In the genomic region with DNA sequence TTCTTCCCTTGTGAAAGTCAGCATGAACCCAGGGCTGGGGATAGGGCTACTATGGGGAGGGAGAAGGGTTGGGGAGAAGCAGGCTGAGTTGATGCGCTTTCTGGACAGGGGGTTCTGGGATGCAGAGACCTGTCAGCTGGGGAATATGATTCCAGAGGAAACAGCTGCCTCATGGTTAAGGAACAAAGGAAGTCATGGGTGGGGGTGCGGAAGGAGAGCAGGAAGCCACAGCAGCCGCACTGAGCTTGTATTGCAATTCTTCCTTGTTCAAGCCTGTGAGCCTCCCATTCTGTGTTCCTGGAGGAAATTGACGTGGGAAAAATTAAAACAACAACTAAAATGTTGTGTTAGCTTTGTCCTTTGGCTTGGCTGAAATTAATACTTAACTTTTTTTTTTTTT, we compare ENCODE assay signal across 10 mouse cellular contexts.
DNase-seq lines count a peak whose midpoint lies in the region; ATAC-seq and TF ChIP-seq lines count a peak whose summit lies in the region.
"Had no signal": no experiment of that assay in that cellular context is flagged by ENCODE, and none has a peak within 500 bp of the region (broad histone marks: within the 10 kb centered on the region; RNA-seq: fewer than 3 reads in every experiment).

No protein-coding gene starts in this region.

- no peaks in the 10 kb centered on the region; the same call in 1 of the 2 replicates for H3K4me1 ChIP-seq in stomach, embryonic 14.5 days (ENCODE audit: control insufficient read depth, insufficient read depth, low read length)
- H3K4me1 ChIP-seq in stomach, postnatal 0 days (replicated peaks; ENCODE audit: control insufficient read depth, insufficient read depth): no peaks in the 10 kb centered on the region
- H3K4me1 ChIP-seq in limb, embryonic 10.5 days: peaks cover 13% of the 10 kb centered on the region
- no peaks in the 10 kb centered on the region; the same call in 1 of the 2 replicates for H3K4me1 ChIP-seq in midbrain, embryonic 16.5 days (ENCODE audit: control insufficient read depth, insufficient read depth, low read length)

- DNase-seq in adrenal gland, adult (ENCODE audit: inconsistent age in 2 of 2, low spot score in 1 of 2): peak; percentile 17 to 50
- no peak for DNase-seq in adrenal gland, adult 18-20 months (ENCODE audit: low spot score in 2 of 2)
- DNase-seq in stomach, postnatal 0 days (ENCODE audit: low spot score): no peak
- DNase-seq in limb, embryonic 10.5 days (ENCODE audit: low spot score): no peak
- no peak for DNase-seq in natural killer cell, adult 2 months (ENCODE audit: low spot score in 2 of 2)
- no peak for DNase-seq in right cerebral cortex, postnatal 10 days (ENCODE audit: low spot score in 2 of 2)

- no peak overlapping the region for H3K4me3 ChIP-seq in stomach, embryonic 14.5 days (ENCODE audit: low read depth, low read length)
- no peak overlapping the region for H3K4me3 ChIP-seq in stomach, postnatal 0 days (ENCODE audit: low read depth, low read length)
- H3K4me3 ChIP-seq in limb, embryonic 10.5 days: no peak overlapping the region
- no peak overlapping the region for H3K4me3 ChIP-seq in midbrain, embryonic 16.5 days (ENCODE audit: low read depth, low read length)
- H3K4me3 ChIP-seq: embryonic facial prominence, embryonic 12.5 days had no signal

- no peak for ATAC-seq in stomach, embryonic 14.5 days (ENCODE audit: insufficient number of reproducible peaks, insufficient read depth, low FRiP score, low read depth)
- no peak for ATAC-seq in stomach, postnatal 0 days (ENCODE audit: low FRiP score, low TSS enrichment)
- no peak for ATAC-seq in midbrain, embryonic 16.5 days
- ATAC-seq: hindbrain, embryonic 16.5 days had no signal

- no peaks in the 10 kb centered on the region for H3K36me3 ChIP-seq in stomach, embryonic 14.5 days (ENCODE audit: control insufficient read depth, insufficient read depth, low read length)
- no peaks in the 10 kb centered on the region for H3K36me3 ChIP-seq in stomach, postnatal 0 days (ENCODE audit: control insufficient read depth, insufficient read depth, low read length)
- H3K36me3 ChIP-seq in limb, embryonic 10.5 days: no peaks in the 10 kb centered on the region
- no peaks in the 10 kb centered on the region for H3K36me3 ChIP-seq in midbrain, embryonic 16.5 days (ENCODE audit: control insufficient read depth, insufficient read depth, low read length)
- H3K36me3 ChIP-seq: embryonic facial prominence, embryonic 12.5 days had no signal

- H3K4me2 ChIP-seq in stomach, embryonic 14.5 days (replicated peaks; ENCODE audit: low read depth, low read length): no peak overlapping the region
- H3K4me2 ChIP-seq in stomach, postnatal 0 days (replicated peaks; ENCODE audit: low read depth): no peak overlapping the region
- H3K4me2 ChIP-seq in midbrain, embryonic 16.5 days (ENCODE audit: low read length): no peak overlapping the region
- H3K4me2 ChIP-seq: embryonic facial prominence, embryonic 12.5 days had no signal

- TF ChIP-seq CTCF in stomach, postnatal 0 days (IDR thresholded peaks at IDR 0.05; ENCODE audit: low read depth): no peak

- TF ChIP-seq EP300 in stomach, postnatal 0 days (optimal IDR thresholded peaks at IDR 0.05): no peak

- no peaks in the 10 kb centered on the region for H3K27me3 ChIP-seq in stomach, embryonic 14.5 days (ENCODE audit: control insufficient read depth, insufficient read depth, low read length)
- H3K27me3 ChIP-seq in stomach, postnatal 0 days (ENCODE audit: control insufficient read depth, insufficient read depth, low read length): no peaks in the 10 kb centered on the region
- no peaks in the 10 kb centered on the region for H3K27me3 ChIP-seq in limb, embryonic 10.5 days (ENCODE audit: low read depth, poor library complexity, severe bottlenecking)
- H3K27me3 ChIP-seq in midbrain, embryonic 16.5 days (ENCODE audit: control insufficient read depth, insufficient read depth, low read depth, low read length): no peaks in the 10 kb centered on the region
- H3K27me3 ChIP-seq: embryonic facial prominence, embryonic 12.5 days had no signal

- 74% methylated on average over 4 of the region's 4 CpGs for WGBS in stomach, embryonic 14.5 days
- WGBS in stomach, postnatal 0 days: 74% methylated on average over 4 of the region's 4 CpGs
- WGBS in limb, embryonic 10.5 days: 84% methylated on average over 4 of the region's 4 CpGs
- 76% methylated on average over 4 of the region's 4 CpGs for WGBS in midbrain, embryonic 16.5 days

- no peaks in the 10 kb centered on the region for H3K9me3 ChIP-seq in stomach, embryonic 14.5 days (ENCODE audit: control insufficient read depth, low read depth, low read length)
- H3K9me3 ChIP-seq in stomach, postnatal 0 days (ENCODE audit: control insufficient read depth, low read length): no peaks in the 10 kb centered on the region
- no peaks in the 10 kb centered on the region for H3K9me3 ChIP-seq in limb, embryonic 10.5 days (replicated peaks)
- no peaks in the 10 kb centered on the region for H3K9me3 ChIP-seq in midbrain, embryonic 16.5 days (replicated peaks; ENCODE audit: control insufficient read depth, low read length, poor library complexity, severe bottlenecking)
- H3K9me3 ChIP-seq: embryonic facial prominence, embryonic 12.5 days had no signal

- H3K27ac ChIP-seq in stomach, embryonic 14.5 days (ENCODE audit: low read length): peak overlapping the region; percentile 39; the same call in 1 of the 2 replicates
- H3K27ac ChIP-seq in stomach, postnatal 0 days (replicated peaks): no peak overlapping the region
- H3K27ac ChIP-seq in limb, embryonic 10.5 days: 0 out of 2 replicates have a peak overlapping the region, but pooled peaks have one; percentile 25
- H3K27ac ChIP-seq in midbrain, embryonic 16.5 days (ENCODE audit: low read length): no peak overlapping the region
- H3K27ac ChIP-seq: embryonic facial prominence, embryonic 12.5 days had no signal

- no peak overlapping the region for H3K9ac ChIP-seq in stomach, embryonic 14.5 days (replicated peaks; ENCODE audit: low read depth, low read length)
- no peak overlapping the region for H3K9ac ChIP-seq in stomach, postnatal 0 days (ENCODE audit: low read length)
- no peak overlapping the region for H3K9ac ChIP-seq in midbrain, embryonic 16.5 days (ENCODE audit: low read depth, low read length)
- H3K9ac ChIP-seq: embryonic facial prominence, embryonic 12.5 days had no signal

Comparison
In these comparisons a context has a peak if more than half of its experiments do, and no peak if none do; other contexts are left out.
1. DNase-seq: peak in adrenal gland, adult (2 of 2); none in adrenal gland, adult 18-20 months (0 of 2), stomach, postnatal 0 days (single experiment), limb, embryonic 10.5 days (single experiment), natural killer cell, adult 2 months (0 of 2) and right cerebral cortex, postnatal 10 days (0 of 2).
2. H3K27ac ChIP-seq: peak in stomach, embryonic 14.5 days (single experiment) and limb, embryonic 10.5 days (single experiment); none in stomach, postnatal 0 days (single experiment) and midbrain, embryonic 16.5 days (single experiment).